Mouse (Mus musculus): ENCODE measurements at regions not wholly inside any gene's neighbourhood (a gene's known extent, or its start where the extent isn't known, plus 50 kb on each side); places are given as distances from the start of the nearest gene placed in this dataset.

DNA sequence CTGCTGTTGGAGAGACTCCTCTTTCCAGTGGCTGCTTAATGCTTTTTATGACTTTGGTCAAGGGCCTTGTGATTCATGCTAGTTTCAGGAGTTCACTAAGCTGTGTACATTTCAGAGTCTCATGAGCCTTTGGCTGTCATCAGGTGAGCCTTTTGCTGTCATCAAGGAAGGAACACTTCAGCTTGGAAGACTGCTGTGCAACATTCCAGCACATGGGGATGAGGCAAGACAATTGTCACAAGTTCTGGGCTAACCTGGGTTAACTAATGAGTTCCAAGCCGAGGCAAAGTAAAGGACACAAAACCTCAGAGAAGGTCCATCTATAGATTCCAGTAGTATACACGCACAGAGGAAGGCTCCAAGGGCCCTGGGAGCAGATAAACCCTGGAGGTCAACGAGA lies 124.8 kb upstream of the Eef2kmt start:
- no peak for DNase-seq (ENCODE audit: extremely low spot score)

- no peak for DNase-seq (ENCODE audit: extremely low spot score)
These were observed 121.2 kb upstream of the Eef2kmt start for GRCm38 (mm10) chr16:5377001-5377400.

GRCm38 (mm10) chr16:5374818-5375605 lies 119.2 kb upstream of the Eef2kmt start:
- no peak for DNase-seq (ENCODE audit: extremely low spot score)

- no peak for DNase-seq (ENCODE audit: extremely low spot score)
These were observed 115.6 kb upstream of the Eef2kmt start for GRCm38 (mm10) chr16:5371175-5371893.

- no peak for DNase-seq (ENCODE audit: extremely low spot score)
These were observed 114.7 kb upstream of the Eef2kmt start for GRCm38 (mm10) chr16:5370496-5370895.

DNA sequence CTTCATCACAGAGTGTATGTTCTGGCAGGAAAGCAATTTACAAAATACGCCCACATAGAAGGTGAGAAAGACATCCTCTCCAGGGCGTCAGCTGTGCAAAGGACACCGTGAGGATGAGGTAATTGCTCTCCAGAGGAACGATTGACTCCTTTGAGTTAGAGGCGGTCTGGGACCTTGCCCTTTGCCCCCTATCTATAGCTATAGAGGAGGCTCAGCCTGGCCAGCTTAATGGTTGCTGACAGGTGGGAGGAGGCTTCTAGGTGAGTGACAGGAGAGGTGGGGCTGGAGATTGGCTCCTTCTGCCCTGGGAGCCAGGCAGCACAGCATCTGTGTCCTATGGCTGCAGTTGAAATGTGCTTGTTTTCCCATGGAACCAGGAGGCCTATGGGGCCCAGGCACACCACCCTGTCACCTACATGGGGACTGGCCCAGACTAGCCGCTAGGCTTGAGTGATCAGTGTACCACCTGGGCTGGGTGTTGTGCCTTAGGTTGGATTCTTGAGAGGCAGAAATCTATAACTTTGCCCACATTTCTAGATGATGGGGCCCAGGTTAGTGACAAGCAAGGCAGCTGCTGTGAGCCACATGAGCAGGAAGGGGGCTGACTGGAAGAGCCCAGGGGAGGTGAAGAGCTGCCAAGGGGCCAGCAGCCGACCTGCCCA lies 113.2 kb upstream of the Eef2kmt start:
- peak; percentile 35 for DNase-seq (ENCODE audit: extremely low spot score)

- no peak for DNase-seq (ENCODE audit: extremely low spot score)
These were observed 112.6 kb upstream of the Eef2kmt start for GRCm38 (mm10) chr16:5368357-5368756.

GRCm38 (mm10) chr16:5367581-5368119 lies 111.9 kb upstream of the Eef2kmt start:
- no peak for DNase-seq (ENCODE audit: extremely low spot score)

GRCm38 (mm10) chr16:5366021-5366420 lies 110.2 kb upstream of the Eef2kmt start:
- no peak for DNase-seq (ENCODE audit: extremely low spot score)

- DNase-seq (ENCODE audit: extremely low spot score): no peak
These were observed 107.3 kb upstream of the Eef2kmt start for GRCm38 (mm10) chr16:5363007-5363570.

DNA sequence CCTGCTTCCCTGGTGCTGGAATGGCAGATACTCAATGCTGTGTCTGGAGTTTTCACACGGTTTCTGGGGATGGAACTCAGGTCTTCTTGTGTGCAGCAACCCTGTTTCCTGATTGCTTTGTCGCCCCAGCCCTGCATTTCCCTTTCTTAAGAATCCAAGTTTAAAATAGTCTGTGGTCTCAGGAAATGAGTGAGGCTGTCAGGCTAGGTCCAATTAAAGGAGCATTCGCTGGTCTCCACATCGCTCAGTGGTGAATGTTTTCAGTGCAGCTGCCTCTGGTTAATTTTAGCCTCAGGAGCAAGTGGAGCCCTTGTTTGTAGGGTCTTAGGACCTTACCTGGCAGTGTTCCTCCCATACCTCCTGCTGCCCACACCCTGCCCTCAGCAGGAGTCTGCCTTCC lies 103.4 kb upstream of the Eef2kmt start:
- DNase-seq (ENCODE audit: extremely low spot score): no peak

- no peak for DNase-seq (ENCODE audit: extremely low spot score)
These were observed 98.1 kb upstream of the Eef2kmt start for GRCm38 (mm10) chr16:5353881-5354280.

- DNase-seq (ENCODE audit: extremely low spot score): peak; percentile 72
These were observed 96.2 kb upstream of the Eef2kmt start for GRCm38 (mm10) chr16:5351890-5352571.

DNA sequence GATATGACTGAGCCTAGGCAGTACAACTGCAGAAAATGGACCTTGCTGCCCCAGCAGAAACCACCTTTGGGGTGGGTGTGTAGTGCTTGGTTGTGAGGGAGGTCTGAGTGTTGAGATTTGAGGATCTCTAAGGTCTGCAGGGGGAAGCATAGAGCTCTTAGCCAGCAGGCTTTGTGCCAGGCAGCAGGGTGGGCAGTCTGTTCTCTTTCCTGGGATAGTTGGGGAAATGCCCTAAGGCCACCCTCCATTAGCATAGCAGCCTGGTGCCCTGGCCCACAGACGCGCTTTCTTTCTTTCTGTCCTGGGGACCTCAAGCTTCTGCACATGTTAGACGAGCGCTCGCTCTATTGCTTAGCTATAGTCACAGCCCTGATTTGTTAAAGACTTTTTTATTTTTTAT lies 91.4 kb upstream of the Eef2kmt start:
- DNase-seq (ENCODE audit: extremely low spot score): no peak

DNA sequence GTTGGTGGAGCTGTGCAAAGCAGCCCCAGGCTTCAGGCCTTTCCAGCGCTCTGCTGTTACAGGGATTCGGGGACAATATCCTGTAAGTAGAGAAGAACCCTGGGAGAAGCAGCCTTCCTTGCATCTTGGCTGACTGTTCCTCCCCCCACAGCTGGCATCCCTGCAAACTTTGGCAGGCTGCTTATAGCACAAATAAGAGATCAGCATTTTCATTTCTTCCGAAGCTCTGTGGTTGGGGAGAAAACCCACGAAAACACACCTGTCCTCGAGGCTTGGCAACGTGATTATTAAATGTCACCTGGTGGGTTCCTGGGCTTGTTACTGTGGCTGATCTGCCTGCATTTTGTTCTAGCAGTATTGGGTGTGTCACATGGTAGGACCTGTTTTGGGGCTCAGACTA lies 86.5 kb upstream of the Eef2kmt start:
- no peak for DNase-seq (ENCODE audit: extremely low spot score)

DNA sequence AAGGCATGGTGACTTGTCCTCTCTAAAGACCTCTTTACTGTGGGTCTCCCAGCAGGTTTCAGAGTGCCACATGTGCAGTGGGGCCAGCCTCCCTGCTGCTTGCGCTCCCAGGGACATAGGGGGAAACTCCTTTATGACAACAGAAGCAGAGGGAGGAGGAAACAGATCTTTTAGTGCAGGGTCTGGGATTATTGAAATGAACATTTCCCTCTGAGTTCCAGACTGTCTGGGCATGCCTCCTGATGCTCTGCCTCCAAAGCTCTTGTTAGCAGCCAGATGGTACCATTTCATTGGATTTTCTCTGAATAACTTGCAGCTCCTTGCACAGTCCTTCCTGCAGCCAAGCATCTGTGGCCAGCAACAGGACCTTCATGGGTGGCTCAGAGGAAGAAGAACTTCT lies 60.5 kb upstream of the Eef2kmt start:
- no peak for DNase-seq (ENCODE audit: extremely low spot score)

DNA sequence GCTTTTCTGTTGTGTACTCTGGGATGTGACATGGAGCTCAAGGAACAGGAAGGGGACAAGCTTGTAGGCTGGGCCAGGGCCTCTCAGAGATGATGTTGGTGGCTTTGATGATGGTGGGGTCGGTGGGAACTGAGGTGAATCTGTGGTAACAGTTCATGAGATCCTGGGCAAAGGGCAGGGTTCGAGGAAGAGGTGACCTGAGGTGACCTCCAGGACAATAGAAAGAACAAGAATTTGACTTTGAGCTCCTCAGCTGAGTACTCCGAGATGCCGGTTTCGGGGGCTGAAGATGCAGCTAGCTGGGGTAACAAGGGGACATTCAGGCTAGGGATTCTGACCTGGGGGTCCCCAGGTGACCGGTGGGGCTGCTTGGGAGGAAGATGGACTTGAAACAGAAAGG lies 57.5 kb upstream of the Eef2kmt start:
- no peak for DNase-seq (ENCODE audit: extremely low spot score)

DNA sequence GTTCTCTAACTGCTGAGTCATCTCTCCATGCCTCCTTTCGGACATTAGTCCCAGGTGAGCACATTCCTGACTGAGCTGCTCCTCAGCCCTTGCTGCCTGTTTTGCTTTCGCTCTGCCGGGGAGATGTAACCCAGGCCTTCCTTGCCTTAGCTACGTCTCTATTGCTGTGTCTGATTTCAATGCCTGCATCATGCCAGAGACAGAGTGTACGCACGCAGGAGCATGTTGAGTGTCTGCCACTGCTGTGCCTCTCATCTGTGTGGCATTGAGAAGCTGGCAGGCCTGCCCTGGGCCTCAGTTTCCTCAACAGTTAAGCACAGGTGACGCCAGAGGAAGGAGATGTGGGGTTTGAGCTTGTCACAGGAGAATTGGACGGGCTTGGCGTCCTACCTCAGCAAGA lies 55.7 kb upstream of the Eef2kmt start:
- no peak for DNase-seq (ENCODE audit: extremely low spot score)

DNA sequence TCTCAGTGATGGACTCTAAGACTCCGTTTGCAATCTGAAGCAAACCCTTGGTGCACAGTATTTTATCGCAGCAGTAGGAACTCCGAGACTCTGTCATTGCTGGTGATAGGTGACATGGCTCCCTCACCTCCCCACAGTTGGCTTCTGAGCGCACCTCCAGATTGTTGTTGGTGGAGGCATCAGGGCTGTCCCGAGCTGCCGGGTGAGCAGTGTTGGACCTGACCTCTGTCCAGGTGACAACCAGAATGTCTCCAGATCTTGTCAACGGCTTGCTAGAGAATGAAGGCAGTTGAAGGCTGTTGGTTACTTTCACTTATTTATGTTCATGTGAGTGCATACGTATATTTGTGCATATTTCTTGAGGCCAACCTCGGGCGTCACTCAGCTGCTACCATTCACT lies 55.0 kb upstream of the Eef2kmt start:
- DNase-seq (ENCODE audit: extremely low spot score): no peak

DNA sequence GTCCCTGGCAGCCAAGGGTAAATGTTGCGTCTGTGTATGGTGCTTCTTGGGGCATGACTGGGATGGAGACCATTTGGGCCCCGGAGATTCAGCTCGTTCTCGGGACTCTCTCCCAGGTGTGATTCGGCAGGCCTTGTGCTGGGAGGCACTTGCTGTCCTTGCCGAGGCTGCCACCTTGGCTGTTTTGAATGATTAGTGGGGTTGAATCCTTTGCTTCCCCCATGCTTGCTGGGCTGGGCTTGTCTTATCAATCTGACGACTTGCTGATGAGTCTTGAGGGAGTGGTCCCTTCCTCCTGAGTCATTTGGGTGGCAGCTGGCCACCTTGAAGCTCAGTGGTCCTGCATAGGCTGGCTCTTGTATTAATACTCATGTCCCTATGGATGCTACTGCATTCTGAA lies 52.0 kb upstream of the Eef2kmt start:
- no peak for DNase-seq (ENCODE audit: extremely low spot score)

DNA sequence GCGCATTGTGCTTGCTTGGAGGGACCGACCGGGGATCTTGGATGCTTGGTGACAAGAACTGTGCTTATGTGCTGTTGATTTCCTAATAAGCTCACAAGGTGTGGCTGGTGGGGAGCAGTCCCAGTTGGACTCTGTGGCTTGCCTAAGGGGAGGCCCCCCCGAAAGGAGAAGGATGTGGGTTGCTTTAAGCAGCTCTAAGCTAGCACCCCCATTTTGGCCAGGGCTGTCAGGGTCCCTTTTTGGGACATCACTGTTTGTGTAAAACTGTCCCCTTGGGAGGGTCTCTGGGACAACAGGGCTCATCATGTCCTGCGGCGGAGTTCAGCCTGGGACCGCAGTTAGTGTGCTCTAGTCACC lies 51.4 kb upstream of the Eef2kmt start:
- no peak for DNase-seq (ENCODE audit: extremely low spot score)
